Mouse (Mus musculus) left cerebral cortex, postnatal 4 days (tissue): ENCODE results near the gene Olfr961. TPM values are rescaled to one million over a fixed set of nuclear protein-coding genes. Genes with fewer than 3 reads are reported as not detected.
A peak's percentile ranks its signal among the peaks of the same experiment; 100 is the strongest.

ENCODE experiments used
- DNase-seq: peaks from one replicate; pipeline ENCODE4 v3.0.0-alpha.2; 2022
- intact Hi-C: fragments of 180-260 bp; cut with DNase I; formaldehyde crosslinking; loops from one replicate; pipeline ENCODE4 v1.15.1; 2025
- total RNA-seq, 2 experiments: library from RNA; stranded (reverse); gene quantifications; 2 replicates each; pipeline ENCODE4 v1.2.3; 2021

Gene Olfr961
- total RNA-seq = not detected

DNA sequence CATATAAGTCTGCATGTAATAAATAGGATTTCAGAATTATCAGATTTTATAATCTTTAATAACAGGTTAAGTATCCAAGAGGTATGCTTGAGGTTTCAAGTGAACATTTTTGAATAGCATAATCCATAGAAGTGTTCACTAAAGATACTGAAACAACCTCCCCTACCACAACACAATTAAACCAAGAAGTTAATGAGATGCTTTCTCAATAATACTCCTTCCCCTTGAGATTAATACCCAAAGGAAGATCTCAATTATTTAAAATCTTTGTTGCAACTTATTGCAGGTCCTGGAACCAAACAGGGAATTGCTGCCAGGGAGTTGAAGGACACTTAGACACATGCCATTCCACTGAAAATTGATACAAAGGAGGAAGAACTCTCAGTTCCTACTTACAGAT is at the start of gene Olfr961:
Olfr961 (plus strand) TSS at position 301 of the 400 bp plus-strand sequence.
- intact Hi-C loops = no loop called here
- DNase-seq = no peak

GRCm38 (mm10) chr9:39602536-39603332 is 42.2 kb upstream of the Olfr961 start:
- DNase-seq = peak; percentile 20
- intact Hi-C loops = no loop called here

DNA sequence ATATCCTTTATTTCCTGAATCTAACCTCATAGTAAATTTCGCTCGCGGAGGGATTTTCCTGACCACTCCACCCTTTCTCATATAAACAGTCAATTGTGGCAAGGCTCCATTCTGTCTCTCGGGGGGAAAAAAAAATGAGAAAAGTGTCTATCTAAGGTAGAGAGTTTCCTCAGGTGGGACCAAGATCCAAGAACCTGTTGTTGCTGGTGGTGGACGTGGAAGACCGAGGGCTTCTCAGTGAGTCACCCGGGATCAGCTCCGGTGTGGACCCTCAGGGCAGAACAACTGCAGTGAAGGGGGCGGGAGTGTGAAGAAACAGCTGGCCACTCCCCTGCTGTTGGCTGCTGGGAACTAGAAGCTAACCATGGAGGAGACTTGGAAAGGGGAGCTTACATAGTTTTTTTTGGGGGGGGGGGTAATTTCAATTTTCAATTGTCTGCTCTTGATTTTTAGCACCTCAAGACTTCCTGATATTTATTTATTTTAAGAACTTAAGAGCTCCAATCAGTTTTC is 41.5 kb upstream of the Olfr961 start:
- intact Hi-C loops = no loop called here
- peak; percentile 4 for DNase-seq

- peak; percentile 0 for DNase-seq
- intact Hi-C loops = no loop called here
Measured at GRCm38 (mm10) chr9:39603999-39604453, 40.9 kb upstream of the Olfr961 start, which contains the start of gene AW551984. Gene AW551984 (minus strand): TSS chr9:39604403.

- intact Hi-C loops = loop anchor here (5.0 kb wide), 1 partner anchor 96 kb away; no protein-coding TSS in a partner anchor
- no peak for DNase-seq
Measured at GRCm38 (mm10) chr9:39608497-39608896, 36.4 kb upstream of the Olfr961 start.

DNA sequence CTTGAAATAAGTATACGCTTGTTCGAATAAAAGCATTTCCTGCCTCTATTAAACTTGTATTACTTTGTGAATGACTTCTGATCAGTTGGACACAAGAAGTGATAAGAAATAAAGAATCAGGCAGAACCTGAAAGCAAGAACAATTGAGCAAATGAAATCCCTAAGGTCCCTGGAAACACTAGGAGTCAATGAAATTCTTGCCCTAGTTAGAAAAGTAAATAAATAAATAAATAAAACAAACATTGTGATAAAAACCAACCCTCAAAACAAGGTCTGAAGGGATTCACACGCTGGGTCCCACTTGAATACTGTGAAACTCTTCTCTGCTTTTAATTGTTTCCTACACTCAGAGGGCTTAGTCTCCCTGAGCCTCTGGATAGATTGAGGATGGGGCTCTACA is 34.5 kb upstream of the Olfr961 start, which contains the start of gene Olfr148:
Olfr148 (plus strand) TSS at position 301 of the 400 bp plus-strand sequence.
- intact Hi-C loops = no loop called here
- no peak for DNase-seq

DNA sequence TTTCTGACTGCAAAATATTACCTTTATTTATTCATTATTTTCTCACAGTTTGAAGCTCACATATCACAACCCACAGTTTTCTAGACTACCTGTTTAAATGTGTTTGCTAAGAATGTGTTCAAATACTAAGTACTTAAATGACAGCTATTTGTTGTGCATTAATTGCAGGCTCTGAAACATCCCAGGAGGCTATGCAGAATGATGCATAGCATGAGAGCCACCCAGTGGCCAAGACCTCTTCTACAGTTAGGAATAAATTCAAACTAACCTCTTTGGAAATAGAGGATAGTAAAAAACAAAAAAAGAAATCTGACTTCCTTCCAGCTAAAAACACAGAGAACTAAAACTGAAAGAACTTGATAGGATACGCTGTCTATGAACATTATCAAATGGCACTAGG is 32.9 kb upstream of the Olfr961 start:
- DNase-seq = peak; percentile 17
- intact Hi-C loops = no loop called here

- no peak for DNase-seq
- intact Hi-C loops = no loop called here
Measured at GRCm38 (mm10) chr9:39621073-39621472, 23.8 kb upstream of the Olfr961 start, which contains the start of gene Olfr960. Gene Olfr960 (plus strand): TSS chr9:39621373.

DNA sequence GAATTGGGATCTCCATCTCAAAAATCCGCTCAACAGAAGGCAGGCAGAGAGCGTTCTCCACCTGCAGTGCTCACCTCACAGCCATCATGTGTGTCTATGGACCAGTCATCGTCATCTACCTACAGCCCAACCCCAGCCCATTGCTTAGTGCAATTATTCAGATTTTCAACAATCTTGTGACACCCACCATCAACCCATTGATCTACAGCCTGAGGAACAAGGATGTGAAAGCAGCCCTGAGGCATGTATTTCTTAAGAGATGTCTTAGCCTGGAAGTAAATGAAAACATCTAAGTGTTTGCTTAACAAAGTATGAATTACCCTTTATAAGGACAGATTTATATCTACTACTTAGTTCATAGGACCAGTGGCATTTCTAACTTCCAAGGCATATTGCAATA is 21.1 kb upstream of the Olfr961 start:
- intact Hi-C loops = no loop called here
- no peak for DNase-seq

GRCm38 (mm10) chr9:39624711-39625110 is 20.2 kb upstream of the Olfr961 start:
- DNase-seq = no peak
- intact Hi-C loops = no loop called here

GRCm38 (mm10) chr9:39629069-39629468 is 15.8 kb upstream of the Olfr961 start:
- intact Hi-C loops = no loop called here
- DNase-seq = no peak

DNA sequence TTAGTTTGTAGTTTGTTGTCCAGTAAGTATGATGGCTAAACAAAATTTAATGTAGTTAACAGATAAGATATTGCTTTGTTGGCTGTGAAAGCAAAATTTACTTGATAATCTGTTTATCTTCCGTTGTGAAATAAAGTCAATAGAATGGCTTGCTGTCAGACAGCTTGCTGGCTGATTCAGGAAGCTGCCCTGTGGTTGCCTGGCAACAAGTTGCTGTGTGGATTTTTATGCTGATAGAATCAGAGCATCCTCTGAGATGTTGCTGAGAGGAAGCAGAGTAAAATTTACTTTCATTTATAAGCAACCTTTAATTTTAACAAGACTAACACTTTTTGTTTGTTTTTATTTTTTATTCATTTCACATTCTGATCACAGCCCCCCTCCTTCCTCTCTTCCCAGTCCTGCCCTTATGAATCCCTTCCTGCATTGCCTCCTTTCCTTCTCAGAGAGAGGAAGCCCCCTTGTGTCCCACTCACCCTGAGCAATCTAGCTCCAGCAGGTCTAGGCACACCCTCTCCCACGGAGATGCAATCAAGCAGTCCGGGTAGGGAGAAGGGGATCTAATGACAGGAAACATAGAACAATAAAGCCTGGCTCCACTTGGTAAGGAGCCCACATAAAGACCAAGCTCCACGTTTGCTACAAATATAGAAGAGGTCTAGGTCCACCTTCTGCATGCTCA is 10.8 kb upstream of the Olfr961 start:
- no peak for DNase-seq

GRCm38 (mm10) chr9:39647382-39647781 is 2.5 kb downstream of the Olfr961 start:
- intact Hi-C loops = no loop called here
- DNase-seq = no peak

More for the DNA sequence above, 10.8 kb upstream of the Olfr961 start:
- intact Hi-C loops = no loop called here

DNA sequence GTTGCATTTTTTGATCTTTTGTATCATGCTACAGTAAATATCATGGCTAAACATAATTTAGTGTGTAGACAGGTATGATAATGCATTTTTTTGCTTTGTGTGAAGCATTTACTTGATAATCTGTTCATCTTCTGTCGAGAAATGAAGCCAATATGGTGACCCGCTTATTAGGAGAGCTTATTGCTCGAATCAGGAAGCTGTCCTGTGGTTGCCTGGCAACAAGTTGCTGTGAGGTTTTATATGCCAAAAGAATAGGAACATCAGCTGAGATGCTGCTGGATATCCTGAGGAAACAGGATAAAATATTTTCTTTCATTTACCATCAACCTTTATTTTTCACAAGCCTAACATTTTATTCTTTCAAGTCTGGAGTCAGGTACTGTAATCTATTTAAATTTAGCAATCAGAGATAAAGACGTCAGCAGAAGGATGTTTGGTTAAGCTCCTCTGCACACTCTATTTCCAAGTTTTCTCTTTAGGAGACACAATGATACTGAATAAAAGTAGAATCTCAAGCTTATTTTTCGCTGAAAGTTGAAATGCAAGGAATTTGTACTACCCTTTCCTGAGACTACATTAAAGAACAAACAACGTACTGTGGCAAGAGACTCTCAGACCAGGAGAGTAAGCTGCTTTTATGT is 10.0 kb downstream of the Olfr961 start:
- intact Hi-C loops = no loop called here
- no peak for DNase-seq

GRCm38 (mm10) chr9:39666905-39667304 is 22.0 kb downstream of the Olfr961 start, which contains the start of gene Olfr963:
Gene Olfr963 (plus strand): TSS chr9:39667205.
- intact Hi-C loops = no loop called here
- DNase-seq = no peak

DNA sequence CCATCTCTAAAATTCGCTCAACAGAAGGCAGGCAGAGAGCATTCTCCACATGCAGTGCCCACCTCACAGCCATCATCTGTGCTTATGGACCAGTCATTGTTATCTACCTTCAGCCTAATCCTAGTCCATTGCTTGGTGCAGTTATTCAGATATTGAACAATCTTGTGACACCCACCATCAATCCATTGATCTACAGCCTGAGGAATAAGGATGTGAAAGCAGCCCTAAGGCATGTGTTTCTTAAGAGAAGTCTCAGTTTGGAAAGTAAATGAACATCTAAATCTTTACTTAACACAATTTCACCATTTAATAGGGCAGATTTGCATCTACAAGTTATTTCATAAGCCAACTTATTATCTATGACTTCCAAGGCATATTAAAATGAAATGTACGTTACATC is 24.8 kb downstream of the Olfr961 start:
- no peak for DNase-seq

DNA sequence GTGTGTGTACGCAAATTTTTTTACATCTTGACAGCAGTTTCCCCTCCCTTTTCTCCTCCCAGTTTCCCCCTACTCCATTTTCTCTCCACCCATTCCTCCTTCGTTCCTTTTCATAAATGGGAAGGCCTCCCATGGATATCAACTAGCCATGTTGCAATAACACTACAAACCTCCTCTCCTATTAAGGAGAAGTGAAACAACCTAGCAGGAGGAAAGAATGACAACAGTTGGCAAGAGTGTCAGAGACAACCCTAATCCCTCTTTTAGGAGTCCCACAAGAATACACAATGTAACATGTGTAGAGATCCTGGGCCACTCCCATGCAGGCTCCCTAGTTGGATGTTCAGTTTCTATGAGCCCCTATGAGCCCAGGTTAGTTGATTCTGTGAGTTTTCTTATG is 29.9 kb downstream of the Olfr961 start:
- DNase-seq = no peak
- intact Hi-C loops = no loop called here

More for the DNA sequence above, 24.8 kb downstream of the Olfr961 start:
- intact Hi-C loops = no loop called here

DNA sequence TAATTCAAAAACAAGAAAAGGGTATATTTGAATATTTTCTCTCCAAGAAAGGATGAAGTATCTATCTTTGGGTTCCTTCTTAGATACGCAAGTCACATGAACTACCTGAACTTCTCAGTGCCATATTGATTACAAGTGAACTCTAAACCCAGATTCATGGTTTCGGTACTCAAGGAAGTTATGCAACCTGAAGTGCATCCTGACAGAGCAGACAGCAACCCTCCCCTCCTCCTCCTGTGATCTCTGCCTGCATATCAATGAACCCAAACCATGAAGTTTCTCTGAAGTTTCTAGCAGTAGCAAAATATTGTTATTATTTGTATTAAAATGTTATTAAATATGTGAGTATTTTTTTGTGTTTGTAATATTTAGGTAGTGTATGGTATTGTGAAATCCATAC is 33.7 kb downstream of the Olfr961 start:
- intact Hi-C loops = no loop called here
- DNase-seq = no peak

GRCm38 (mm10) chr9:39679280-39679679 is 34.4 kb downstream of the Olfr961 start:
- intact Hi-C loops = no loop called here
- DNase-seq = no peak
